Mouse (Mus musculus) stomach, postnatal 0 days (tissue): ENCODE data around the gene Slk.

ENCODE experiments used
- CTCF ChIP-seq: IDR thresholded peaks from 2 replicates; pipeline ENCODE4 v1.5.1; 2016; ENCODE audit warnings: antibody characterized with exemption, low read depth, mild to moderate bottlenecking, moderate library complexity
- EP300 ChIP-seq: optimal IDR thresholded peaks from 2 replicates; pipeline ENCODE3; 2016; ENCODE audit warnings: antibody characterized with exemption

DNA sequence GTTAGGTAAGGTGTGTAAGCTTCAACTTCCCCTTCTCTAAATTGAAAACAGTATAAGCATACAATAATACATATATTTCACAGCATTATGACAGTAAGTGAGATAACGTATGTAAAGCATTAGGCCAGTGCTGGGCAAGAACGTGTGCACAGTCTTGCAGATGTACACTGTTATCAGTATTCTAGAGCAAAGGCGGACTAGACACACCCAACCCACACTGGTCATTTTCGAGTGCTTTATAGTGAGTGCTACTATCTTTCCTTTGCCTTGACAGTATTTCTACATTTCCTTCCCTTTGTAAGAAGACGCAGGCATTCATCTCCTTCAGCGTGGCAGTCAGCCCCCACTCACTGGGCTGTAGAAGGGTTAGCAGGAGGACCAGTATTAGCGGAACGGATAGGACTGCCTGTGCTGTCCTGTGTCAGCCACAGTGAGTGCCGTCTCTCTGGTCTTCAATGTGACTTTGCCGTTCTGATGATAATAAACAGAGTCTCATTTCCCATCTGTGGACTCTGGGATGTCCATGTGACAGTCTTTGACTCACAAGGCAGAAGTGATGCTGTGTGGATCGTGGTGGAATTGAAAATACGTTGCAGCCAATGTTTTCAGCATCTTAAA is 18.8 kb upstream of the Slk start:
- TF ChIP-seq CTCF (no peak), EP300 (no peak)
